Mouse (Mus musculus) adrenal gland, postnatal 10 days (tissue): ENCODE measurements around the gene Trpm6. TPM values are rescaled to one million over a fixed set of nuclear protein-coding genes. Genes with fewer than 3 reads are reported as not detected.

ENCODE experiments used
- DNase-seq: peaks from one replicate; pipeline ENCODE4 v3.0.0; 2021; ENCODE audit warnings: mixed read lengths
- long read RNA-seq, 2 experiments: library from polyadenylated mRNA; stranded (forward); transcript quantifications; one replicate each; pipeline ENCODE4 v2.0.0; 2021
- total RNA-seq, 2 experiments: library from RNA; stranded (reverse); gene quantifications; 2 replicates each; pipeline ENCODE4 v1.2.3; 2021

Trpm6 gene
- under 1 TPM; 0.09 to 0.27 TPM for total RNA-seq
- long read RNA-seq, experiment 1: 0 reads
- long read RNA-seq, experiment 2: 0 reads

- DNase-seq: peak; percentile 20
Observed at GRCm38 (mm10) chr19:18749598-18750339, at the start of gene Trpm6. TSS of gene Trpm6 (plus strand) at chr19:18749983.

GRCm38 (mm10) chr19:18708101-18708500, 41.7 kb upstream of the Trpm6 start:
- no peak for DNase-seq

- DNase-seq: no peak
Observed at GRCm38 (mm10) chr19:18710903-18711302, 38.9 kb upstream of the Trpm6 start.

GRCm38 (mm10) chr19:18711589-18711988, 38.2 kb upstream of the Trpm6 start:
- no peak for DNase-seq

- DNase-seq: no peak
Observed at GRCm38 (mm10) chr19:18712153-18712865, 37.5 kb upstream of the Trpm6 start.

GRCm38 (mm10) chr19:18712866-18713300, 36.9 kb upstream of the Trpm6 start, which contains the start of gene D030056L22Rik:
TSS of gene D030056L22Rik (plus strand) at chr19:18713193.
- peak; percentile 99 for DNase-seq

- DNase-seq: peak; percentile 65
Observed at GRCm38 (mm10) chr19:18713357-18713756, 36.4 kb upstream of the Trpm6 start.

- DNase-seq: peak; percentile 77
Observed at GRCm38 (mm10) chr19:18716374-18716773, 33.4 kb upstream of the Trpm6 start.

- DNase-seq: no peak
Observed at GRCm38 (mm10) chr19:18720337-18720736, 29.4 kb upstream of the Trpm6 start.

GRCm38 (mm10) chr19:18725186-18725585, 24.6 kb upstream of the Trpm6 start:
- DNase-seq: no peak

GRCm38 (mm10) chr19:18730255-18730654, 19.5 kb upstream of the Trpm6 start:
- DNase-seq: no peak

- no peak for DNase-seq
Observed at GRCm38 (mm10) chr19:18731077-18731476, 18.7 kb upstream of the Trpm6 start.

- DNase-seq: no peak
Observed at GRCm38 (mm10) chr19:18735901-18736300, 13.9 kb upstream of the Trpm6 start.

- DNase-seq: no peak
Observed at GRCm38 (mm10) chr19:18739146-18739545, 10.6 kb upstream of the Trpm6 start.

- peak; percentile 10 for DNase-seq
Observed at GRCm38 (mm10) chr19:18743946-18744345, 5.8 kb upstream of the Trpm6 start.

- DNase-seq: no peak
Observed at GRCm38 (mm10) chr19:18746576-18747340, 3.0 kb upstream of the Trpm6 start.

GRCm38 (mm10) chr19:18747379-18747778, 2.4 kb upstream of the Trpm6 start:
- DNase-seq: no peak

GRCm38 (mm10) chr19:18757191-18757590, 7.4 kb downstream of the Trpm6 start:
- no peak for DNase-seq

GRCm38 (mm10) chr19:18757706-18758105, 7.9 kb downstream of the Trpm6 start:
- no peak for DNase-seq

- no peak for DNase-seq
Observed at GRCm38 (mm10) chr19:18758269-18758668, 8.5 kb downstream of the Trpm6 start.

GRCm38 (mm10) chr19:18758916-18759315, 9.1 kb downstream of the Trpm6 start:
- no peak for DNase-seq

GRCm38 (mm10) chr19:18766399-18766798, 16.6 kb downstream of the Trpm6 start:
- DNase-seq: no peak

- DNase-seq: no peak
Observed at GRCm38 (mm10) chr19:18771048-18771447, 21.3 kb downstream of the Trpm6 start.
